Mouse (Mus musculus): Measurements from ENCODE around the gene Kmt5a.
"Not testable (repeated sequence)": the region's sequence is repeated elsewhere in the genome, so short reads cannot be mapped to it uniquely, and the experiment has no call there.

The Kmt5a gene

DNA sequence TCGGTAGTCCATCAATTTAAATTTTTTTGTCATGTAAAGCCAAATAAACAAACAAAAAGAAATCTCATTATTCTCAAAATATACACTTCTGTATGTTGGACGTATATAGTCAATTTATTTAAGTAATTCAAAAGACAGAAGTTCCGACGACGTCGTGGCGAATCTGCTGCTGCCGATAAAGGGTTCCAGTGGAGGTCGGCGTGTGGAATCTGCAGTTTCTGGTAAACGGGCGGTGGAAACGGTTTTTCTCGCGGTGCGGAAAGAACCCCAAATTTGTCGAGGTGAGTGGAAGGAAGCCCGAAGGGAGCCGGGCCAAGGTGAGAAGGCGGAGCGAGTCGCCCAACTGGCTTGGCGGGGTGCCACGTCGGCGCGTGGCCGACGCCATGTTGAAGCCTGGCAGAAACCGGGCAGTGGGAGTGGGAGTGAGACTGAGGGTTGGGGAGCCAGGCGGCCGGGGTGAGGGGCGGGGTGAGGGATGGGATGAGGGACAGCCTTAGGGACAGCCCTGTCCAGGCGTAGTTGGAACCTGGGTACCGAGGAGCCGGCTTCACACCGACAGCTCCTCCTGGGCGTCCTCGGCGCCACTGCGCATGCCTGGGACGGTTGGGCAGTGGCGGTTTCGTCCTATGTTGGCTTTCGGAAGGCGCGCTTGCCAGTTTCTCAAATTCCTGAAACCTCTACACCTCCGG, 43.4 kb downstream of the Kmt5a start, which contains the start of gene Snrnp35:
Gene Snrnp35, plus strand, starts transcription at position 169 of the 689 bp plus-strand sequence.
- peak; percentile 91 for DNase-seq (ENCODE audit: low spot score)

GRCm38 (mm10) chr5:124483655-124484396, 44.1 kb downstream of the Kmt5a start:
- no peak for DNase-seq (ENCODE audit: low spot score)

- no peak for DNase-seq (ENCODE audit: low spot score)
Observed at GRCm38 (mm10) chr5:124485654-124486053, 45.9 kb downstream of the Kmt5a start.

- DNase-seq (ENCODE audit: low spot score) = no peak
Observed at GRCm38 (mm10) chr5:124488885-124489284, 49.2 kb downstream of the Kmt5a start.

GRCm38 (mm10) chr5:124491732-124492131, 52.0 kb downstream of the Kmt5a start:
- no peak for DNase-seq (ENCODE audit: low spot score)

DNA sequence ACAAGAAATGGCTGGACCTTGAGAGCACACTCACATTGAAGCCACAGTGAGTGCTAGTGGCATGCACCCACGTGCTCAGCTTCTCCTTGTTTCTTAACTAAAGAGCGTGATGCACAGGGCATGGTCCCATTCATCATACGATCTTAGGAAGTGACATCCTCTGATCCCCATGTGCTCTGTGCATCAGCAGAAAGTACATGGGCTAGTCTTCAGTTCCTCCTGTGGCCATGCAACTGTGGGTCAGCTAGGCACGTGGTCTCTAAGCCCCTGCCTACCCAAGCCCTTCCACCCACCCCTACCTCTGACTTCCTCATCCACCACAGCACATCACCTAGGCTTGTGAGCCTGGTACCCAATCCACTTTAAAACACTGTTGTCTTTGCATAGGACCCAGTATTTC, 52.9 kb downstream of the Kmt5a start:
- no peak for DNase-seq (ENCODE audit: low spot score)

DNA sequence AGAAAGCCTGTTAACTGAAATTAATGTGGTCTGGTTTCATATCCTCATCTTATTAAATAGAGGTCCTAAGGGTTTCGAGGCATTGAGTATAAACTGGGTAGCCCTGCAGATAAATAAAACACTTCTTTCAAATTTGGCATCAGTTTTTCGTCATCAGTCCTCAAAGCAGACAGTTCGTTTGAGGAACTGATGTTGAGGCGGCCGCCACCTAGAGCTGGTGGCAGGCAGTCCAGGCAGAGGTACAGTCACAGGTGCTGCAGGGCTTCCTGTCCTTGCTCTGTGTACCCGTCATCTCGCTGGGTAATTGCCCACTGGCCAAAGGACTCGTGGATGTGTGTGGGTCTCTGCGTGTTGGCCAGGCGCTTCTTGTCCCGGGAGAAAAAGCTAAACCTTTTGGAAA, 53.7 kb downstream of the Kmt5a start:
- no peak for DNase-seq (ENCODE audit: low spot score)

- DNase-seq (ENCODE audit: low spot score) = no peak
Observed at GRCm38 (mm10) chr5:124495547-124495946, 55.8 kb downstream of the Kmt5a start.

- peak; percentile 74 for DNase-seq (ENCODE audit: low spot score)
Observed at GRCm38 (mm10) chr5:124496614-124497514, 57.1 kb downstream of the Kmt5a start.

GRCm38 (mm10) chr5:124498221-124498876, 58.6 kb downstream of the Kmt5a start:
- DNase-seq (ENCODE audit: low spot score) = peak; percentile 74

GRCm38 (mm10) chr5:124499001-124499400, 59.3 kb downstream of the Kmt5a start:
- no peak for DNase-seq (ENCODE audit: low spot score)

DNA sequence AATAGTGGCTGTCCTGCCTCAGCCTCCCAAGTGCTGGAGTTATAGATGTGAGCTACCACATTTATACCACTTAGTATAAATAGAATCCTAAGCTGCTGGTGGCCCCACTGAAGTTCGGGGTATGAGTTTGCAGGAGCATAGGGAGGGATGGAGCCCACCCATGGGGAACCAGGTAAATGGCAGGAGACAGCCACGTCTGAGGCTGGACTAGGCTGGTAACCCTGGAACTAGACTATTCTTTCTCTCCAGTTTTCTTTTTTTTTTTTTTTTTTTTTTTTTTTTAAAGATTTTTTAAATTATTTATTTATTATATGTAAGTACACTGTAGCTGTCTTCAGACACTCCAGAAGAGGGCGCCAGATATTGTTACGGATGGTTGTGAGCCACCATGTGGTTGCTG, 60.3 kb downstream of the Kmt5a start:
- not testable (repeated sequence) for DNase-seq (ENCODE audit: low spot score)

DNA sequence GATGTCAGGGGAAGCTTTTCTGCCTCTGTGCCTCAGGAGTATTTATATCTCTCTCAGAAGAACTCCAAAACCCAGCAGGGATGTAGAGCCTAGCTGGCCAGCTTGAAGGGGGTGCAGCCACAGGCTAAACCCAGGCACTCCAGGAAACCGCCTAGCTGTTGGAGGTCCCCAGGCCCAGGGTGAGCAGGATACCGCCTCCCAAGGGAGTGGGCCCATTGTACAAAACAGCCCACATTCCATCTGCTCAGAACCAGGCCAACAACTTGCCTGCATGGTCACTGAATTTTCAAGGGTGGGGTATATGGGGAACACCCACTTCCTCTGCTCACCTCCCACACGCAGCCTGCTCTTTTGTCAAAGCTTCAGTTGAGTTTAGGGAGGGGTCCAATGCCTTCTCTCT, 60.8 kb downstream of the Kmt5a start:
- DNase-seq (ENCODE audit: low spot score) = no peak

DNA sequence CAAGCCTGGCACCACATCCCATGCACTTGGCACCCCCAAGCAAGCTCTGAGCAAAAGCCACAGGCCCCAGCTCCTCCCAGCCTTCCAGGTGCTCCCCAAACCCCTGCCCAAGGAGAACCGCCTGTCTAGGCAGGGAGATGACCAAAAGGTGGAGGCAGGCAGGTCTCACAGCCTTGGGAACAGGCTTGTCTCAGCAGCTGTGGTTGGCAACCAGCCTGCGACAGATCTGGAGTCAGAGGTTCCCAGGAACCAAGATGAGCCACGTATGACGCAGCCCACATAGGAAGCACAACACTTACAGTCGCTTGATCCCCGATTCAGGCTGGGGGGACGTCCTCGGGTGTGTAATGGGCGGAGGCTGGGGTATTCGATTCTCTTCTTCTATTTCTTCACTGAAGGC, 61.8 kb downstream of the Kmt5a start:
- DNase-seq (ENCODE audit: low spot score) = no peak

DNA sequence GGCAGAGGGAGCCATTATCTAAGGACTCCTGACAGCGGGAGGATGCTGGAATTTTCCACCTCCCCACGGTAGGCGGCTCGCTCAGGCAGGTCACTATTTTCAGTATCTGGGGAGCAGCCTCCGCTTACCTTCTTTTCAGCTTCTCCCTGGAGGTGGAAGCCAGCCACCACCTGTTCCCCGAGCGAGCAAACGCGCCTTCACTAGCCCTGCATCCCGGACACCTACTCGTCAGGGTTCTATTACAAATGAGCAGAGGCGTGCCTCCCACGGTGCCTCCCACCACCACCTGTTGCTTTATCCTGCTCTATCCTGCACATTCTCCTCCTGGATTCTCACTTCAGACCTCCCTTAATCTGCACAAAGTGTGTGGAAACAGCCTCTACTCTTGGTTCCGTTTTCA, 64.0 kb downstream of the Kmt5a start:
- no peak for DNase-seq (ENCODE audit: low spot score)

GRCm38 (mm10) chr5:124505235-124505634, 65.5 kb downstream of the Kmt5a start:
- no peak for DNase-seq (ENCODE audit: low spot score)

DNA sequence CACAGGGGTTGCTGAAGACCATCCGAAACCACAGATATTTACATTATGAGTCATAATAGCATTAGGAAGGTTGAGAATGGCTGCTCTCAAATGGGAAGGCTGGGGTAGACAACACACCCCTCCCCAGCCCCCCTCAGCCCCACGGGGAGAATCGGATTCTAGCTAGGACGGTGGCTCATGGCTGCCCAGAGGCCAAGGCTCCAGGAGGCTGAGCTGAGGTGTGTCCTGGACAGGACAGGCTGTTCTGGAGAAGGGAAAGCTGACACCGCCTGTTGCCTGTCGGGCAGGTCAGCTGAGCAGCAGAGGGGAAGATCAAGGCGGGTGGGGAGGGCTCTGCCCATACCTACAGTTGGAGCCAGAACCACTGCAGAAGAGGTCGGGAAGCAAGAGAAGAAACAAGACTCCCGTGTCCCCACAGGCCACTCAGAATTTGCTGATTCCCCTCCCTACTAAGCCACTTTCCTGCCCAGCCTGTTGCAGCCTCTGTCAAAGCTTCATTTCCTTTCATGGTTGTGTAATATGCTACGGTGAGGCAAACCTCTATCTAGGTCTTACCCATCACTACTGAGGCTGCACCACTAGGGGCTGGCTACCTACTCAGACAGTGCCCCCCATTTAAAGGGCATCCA, 67.1 kb downstream of the Kmt5a start:
- peak; percentile 57 for DNase-seq (ENCODE audit: low spot score)

- DNase-seq (ENCODE audit: low spot score) = no peak
Observed at GRCm38 (mm10) chr5:124509200-124509599, 69.5 kb downstream of the Kmt5a start.

DNA sequence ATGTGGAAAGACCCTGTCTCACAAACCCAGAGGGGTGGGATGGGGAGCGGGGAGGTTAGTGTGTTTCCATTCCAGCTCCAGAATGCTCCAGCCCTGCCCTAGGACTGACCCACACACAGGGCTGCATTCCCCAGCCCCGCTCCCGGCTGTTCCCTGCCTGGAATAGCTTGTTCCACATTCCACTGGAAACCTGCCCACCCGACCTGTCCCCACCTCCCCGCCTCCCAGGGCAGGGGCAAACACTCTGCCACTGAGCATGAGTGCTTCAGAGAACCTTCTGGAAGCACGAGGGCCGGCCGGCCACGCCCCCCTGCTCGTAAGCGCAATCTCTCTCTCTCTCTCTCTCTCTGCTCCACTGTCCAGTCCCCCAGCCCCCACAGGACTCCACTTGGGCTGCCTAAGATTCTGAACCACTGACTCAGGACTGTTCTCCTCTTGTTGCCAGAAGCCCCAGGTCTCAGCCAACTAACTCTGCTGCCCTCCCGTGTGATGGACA, 70.1 kb downstream of the Kmt5a start:
- DNase-seq (ENCODE audit: low spot score) = peak; percentile 91

- no peak for DNase-seq (ENCODE audit: low spot score)
Observed at GRCm38 (mm10) chr5:124510536-124511050, 70.9 kb downstream of the Kmt5a start.
